Comparison of ENCODE assay signal across 27 mouse cellular contexts in genomic region chr10:23277371-23277770, GRCm38 (mm10).
"Had no signal": no experiment of that assay in that cellular context is flagged by ENCODE, and none has a peak within 500 bp of the region (broad histone marks: within the 10 kb centered on the region; RNA-seq: fewer than 3 reads in every experiment).

No protein-coding gene starts in this region.

- DNase-seq: left cerebral cortex, postnatal 4 days; liver, embryonic 13.5 days; liver, postnatal 0 days; lung, adult 18-20 months; lung, adult 2 months; lung, embryonic 14.5 days; lung, postnatal 10 days; lung, postnatal 14 days; lung, postnatal 36 days; lung, postnatal 4 days; midbrain, embryonic 14.5 days had no signal

- H3K27me3 ChIP-seq: limb, embryonic 12.5 days; limb, embryonic 13.5 days; limb, embryonic 15.5 days; liver, embryonic 12.5 days; liver, embryonic 13.5 days; liver, embryonic 15.5 days; lung, embryonic 15.5 days; megakaryocyte, embryonic 14.5 days; midbrain, embryonic 12.5 days; midbrain, embryonic 13.5 days; midbrain, embryonic 15.5 days; neural tube, embryonic 12.5 days had no signal

- H3K36me3 ChIP-seq: limb, embryonic 10.5 days; limb, embryonic 12.5 days; limb, embryonic 13.5 days; limb, embryonic 15.5 days; liver, embryonic 12.5 days; liver, embryonic 13.5 days; liver, embryonic 15.5 days; lung, embryonic 15.5 days; midbrain, embryonic 10.5 days; midbrain, embryonic 12.5 days; midbrain, embryonic 13.5 days; midbrain, embryonic 15.5 days; neural tube, embryonic 12.5 days had no signal

- H3K4me3 ChIP-seq: limb, embryonic 10.5 days; limb, embryonic 12.5 days; limb, embryonic 13.5 days; limb, embryonic 15.5 days; liver, embryonic 12.5 days; liver, embryonic 13.5 days; liver, embryonic 15.5 days; lung, embryonic 15.5 days; megakaryocyte, embryonic 14.5 days; midbrain, embryonic 10.5 days; midbrain, embryonic 12.5 days; midbrain, embryonic 13.5 days; midbrain, embryonic 15.5 days; myocyte; neural tube, embryonic 12.5 days had no signal

- H3K4me1 ChIP-seq: limb, embryonic 10.5 days; limb, embryonic 12.5 days; limb, embryonic 13.5 days; limb, embryonic 15.5 days; liver, embryonic 12.5 days; liver, embryonic 13.5 days; liver, embryonic 15.5 days; lung, embryonic 15.5 days; megakaryocyte, embryonic 14.5 days; midbrain, embryonic 10.5 days; midbrain, embryonic 12.5 days; midbrain, embryonic 13.5 days; midbrain, embryonic 15.5 days; neural tube, embryonic 12.5 days had no signal

- H3K9me3 ChIP-seq: limb, embryonic 10.5 days; limb, embryonic 12.5 days; limb, embryonic 13.5 days; limb, embryonic 15.5 days; liver, embryonic 15.5 days; lung, embryonic 15.5 days; midbrain, embryonic 10.5 days; midbrain, embryonic 12.5 days; midbrain, embryonic 13.5 days; midbrain, embryonic 15.5 days; neural tube, embryonic 12.5 days had no signal

- H3K27ac ChIP-seq: limb, embryonic 10.5 days; limb, embryonic 12.5 days; limb, embryonic 13.5 days; limb, embryonic 15.5 days; liver, embryonic 12.5 days; liver, embryonic 13.5 days; liver, embryonic 14.5 days; liver, embryonic 15.5 days; lung, embryonic 15.5 days; macrophage; midbrain, embryonic 10.5 days; midbrain, embryonic 12.5 days; midbrain, embryonic 13.5 days; midbrain, embryonic 15.5 days; neural tube, embryonic 12.5 days had no signal
